Mouse (Mus musculus): Measurements from ENCODE around the gene Arid4b. TPM values are rescaled to one million over a fixed set of nuclear protein-coding genes. Genes with fewer than 3 reads are reported as not detected.
A peak's percentile ranks its signal among the peaks of the same experiment; 100 is the strongest.

The Arid4b gene
- total RNA-seq, 2 experiments from 2014 or later: 44.8 to 51.3 TPM

DNA sequence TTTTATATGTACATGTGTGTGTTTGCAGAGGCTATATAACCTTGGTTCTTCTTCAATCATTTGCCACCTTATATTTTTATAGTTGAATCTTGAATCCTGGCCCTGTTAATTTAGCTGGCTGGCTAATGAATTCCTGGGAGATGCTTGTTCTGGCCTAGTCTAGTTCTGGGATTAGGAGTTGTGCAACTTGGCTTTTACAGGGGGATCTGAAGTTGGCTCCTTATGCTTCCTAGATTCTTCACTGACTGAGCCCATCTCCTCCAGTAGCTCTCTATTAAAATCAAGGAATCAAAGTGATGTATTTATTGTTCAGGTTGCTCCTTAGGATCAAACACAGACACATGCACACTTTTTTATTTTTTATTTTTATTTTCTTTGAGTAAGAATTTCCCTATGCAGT, 3.5 kb upstream of the Arid4b start:
- DNase-seq (ENCODE audit: low spot score in 2 of 2): no peak

DNA sequence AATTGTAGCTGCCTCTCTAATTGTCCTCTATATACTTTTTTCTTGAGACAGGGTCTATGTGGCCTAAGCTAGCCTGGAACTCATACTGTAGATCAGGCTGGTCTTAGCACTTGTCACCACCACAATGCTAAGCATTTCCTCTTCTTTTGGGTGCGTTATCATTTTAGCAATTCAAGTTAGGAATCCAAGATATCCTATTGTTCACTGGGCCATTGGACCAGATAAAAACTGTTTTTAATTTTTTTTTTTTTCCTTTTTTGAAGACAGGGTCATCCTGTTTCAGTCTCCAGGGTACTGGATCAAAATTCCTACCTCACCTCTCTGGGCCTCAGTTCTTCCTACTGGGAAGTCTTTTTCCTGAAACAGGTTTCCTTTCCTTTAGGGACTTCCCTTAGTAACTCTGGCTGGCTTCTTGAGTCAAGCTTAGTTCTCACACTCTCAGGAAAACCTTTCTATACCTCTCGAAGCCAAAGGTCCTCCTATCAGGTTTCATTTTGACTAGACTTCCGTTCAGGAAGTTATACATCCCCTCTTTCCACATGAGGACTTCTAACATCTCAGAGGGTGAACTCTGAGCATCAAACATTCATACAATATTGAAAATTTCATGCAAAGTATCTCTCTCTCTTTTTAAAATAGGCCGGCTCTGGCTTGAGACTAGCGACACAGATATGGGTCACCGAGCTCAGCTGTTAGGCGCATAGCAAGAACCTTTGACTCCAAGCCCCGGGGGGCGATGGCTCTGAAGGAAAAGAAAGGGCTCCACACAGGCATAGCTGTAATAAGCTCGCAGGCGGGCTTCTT, 621 bp upstream of the Arid4b start:
- no peak for DNase-seq (ENCODE audit: low spot score in 2 of 2)

DNA sequence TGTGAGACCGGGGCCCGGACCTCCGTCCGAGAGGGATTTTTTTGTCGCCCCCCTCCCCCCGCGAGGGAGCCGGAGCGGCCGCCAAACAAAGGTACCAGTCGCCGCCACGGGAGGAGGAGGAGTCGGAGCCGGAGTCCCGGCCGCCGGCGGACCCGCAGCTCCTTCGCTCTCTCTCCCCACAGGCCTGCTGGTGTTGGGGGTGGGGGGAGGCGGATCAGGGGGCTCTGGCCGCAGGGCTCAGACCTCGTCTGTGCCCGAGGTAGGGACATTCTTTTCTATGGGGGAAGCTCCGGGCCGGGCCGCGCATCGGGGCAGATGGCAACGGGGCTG, 875 bp downstream of the Arid4b start:
- DNase-seq (ENCODE audit: low spot score in 2 of 2): no peak

DNA sequence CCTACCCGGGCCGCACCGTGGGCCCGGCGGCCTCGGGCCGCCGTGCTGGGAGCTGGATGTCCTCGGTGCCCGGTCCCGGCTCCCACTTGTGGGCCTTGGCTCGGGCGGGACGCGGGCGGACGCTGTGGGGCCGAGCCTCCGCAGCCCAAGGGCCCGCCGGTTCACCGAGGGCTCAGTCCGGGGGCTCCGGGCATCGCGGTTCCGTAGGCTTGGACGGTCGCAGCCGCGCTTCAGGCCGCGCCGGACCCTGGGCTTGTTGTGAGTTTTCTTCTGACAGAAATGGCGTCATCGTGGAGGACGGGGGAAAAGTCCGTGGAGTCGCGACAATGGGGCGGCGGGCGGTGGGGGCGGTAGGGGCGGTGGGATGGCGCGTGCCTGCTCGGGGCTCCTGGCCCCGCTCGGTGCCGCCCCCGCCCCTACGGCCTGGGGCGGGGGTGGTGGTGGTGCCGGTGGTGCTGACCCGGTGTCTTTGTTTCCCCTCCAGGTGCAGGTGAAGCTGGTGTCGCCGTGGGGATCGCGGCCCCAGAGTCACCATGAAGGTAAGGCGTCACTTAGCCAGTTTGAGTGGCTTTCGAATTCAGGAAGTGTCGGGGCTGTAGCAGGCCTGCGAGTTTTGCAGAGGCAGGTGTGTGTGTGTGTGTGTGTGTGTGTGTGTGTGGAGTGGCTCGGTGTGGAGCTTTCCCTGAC, 1.5 kb downstream of the Arid4b start:
- peak; percentile 22 to 34 for DNase-seq (ENCODE audit: low spot score in 2 of 2)

DNA sequence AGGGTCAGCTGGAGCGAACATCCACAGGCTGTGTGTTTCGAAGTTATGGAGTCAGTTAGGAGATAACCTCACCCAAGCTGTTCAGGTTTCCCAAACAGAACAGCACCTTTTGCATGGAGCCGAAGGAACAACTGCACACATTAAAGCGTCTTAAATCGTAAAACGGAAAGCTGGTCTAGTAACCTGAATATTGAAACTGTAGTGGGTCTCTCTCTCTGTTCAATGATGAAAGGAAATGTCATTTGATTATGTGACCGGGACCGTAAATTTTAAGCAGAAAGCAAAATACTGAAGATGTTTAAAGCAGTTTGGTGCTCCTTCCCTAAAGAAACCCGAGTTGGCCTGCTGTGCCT, 2.0 kb downstream of the Arid4b start:
- no peak for DNase-seq (ENCODE audit: low spot score in 2 of 2)

DNA sequence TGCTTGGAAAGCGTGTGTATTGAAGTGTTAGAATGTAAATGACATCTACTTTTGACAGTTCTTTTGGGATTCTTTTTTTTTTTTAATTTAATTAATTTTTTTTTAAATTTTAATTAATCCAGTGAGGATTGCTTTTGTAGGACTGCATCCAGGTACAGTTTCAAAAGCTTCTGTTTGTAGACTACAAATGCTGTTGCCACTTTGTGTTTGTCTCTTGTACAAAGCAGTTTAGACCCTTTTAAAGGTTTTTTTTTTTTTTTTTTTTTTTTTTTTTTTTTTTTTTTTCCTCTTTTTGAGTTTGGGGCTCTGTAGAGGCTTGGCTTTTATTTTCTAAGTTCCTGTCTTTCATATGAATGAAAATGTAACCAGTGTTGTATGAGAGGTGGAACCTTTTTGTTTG, 2.7 kb downstream of the Arid4b start:
- DNase-seq (ENCODE audit: low spot score in 2 of 2): no peak

DNA sequence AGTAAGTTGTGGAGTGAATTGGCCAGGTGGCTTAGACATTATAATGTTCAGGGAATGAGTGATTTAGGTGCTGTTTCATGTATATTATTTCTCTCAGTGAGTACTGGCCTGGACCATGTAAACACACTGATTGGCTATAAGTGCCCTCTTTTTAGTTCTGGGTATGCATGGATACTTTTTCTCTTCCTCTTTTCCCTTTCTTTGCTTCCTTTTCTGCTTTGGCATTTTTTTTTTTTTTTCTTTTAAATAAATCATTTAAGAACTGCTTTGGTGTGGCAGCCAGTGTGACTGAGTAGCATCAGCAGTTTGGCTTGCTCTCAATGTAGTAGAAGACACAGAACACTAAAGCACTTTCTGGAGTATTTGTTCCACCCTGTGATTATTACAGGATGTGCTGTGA, 5.0 kb downstream of the Arid4b start:
- DNase-seq (ENCODE audit: low spot score in 2 of 2): no peak

DNA sequence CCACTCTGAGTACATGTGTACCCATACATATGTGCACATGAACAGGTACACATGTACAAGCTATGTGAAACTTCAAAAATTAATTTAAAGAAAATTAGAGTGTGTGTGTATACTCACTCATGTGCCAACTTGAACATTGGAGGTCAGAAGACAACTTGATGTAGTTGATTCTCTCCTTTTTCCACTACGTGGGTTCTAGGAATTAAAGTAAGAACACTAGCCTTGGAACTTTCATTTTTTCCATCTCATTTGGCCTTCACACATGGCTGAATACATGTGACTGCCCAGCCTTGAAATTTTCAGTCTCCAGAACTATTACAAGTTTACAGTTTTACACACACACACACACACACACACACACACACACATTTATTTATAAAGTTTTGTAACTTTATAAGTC, 6.3 kb downstream of the Arid4b start:
- no peak for DNase-seq (ENCODE audit: low spot score in 2 of 2)

DNA sequence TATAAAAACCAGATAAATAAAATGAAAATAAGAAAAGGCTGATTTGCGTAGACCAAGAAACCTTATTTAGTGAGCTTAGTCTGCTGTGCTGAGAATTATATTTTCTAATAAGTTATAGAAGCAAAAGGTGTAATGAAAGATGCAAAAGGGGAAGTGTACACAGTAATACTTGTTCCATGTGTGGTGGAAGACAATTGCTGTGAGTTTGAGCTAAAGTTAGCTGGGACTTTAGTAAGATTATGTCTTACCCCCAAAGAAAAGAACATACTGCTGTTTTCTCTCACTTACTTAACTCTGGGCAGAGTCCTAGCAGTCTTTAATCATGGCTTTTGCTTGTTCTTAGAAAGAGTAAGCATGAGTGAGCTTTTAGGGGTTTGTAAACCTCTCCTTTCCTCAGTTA, 11.3 kb downstream of the Arid4b start:
- DNase-seq (ENCODE audit: low spot score in 2 of 2): no peak

DNA sequence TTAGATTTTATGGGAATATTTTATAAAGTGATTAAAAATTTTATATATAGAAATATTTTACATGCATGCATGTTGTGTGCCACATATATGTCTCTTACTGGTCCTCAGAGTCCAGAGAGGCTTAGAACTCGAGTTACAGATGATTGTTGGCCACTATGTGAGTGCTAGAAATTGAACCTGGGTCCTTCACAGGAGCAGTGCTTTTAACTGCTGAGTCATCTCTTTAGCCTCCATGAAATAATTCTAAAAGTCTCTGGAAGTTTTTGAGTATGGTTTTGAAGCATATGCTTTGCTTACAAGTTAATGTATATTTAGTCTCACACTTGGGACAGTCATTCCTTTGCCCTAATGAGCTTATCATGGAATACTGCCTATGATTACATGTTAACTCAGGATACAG, 12.3 kb downstream of the Arid4b start:
- no peak for DNase-seq (ENCODE audit: low spot score in 2 of 2)

DNA sequence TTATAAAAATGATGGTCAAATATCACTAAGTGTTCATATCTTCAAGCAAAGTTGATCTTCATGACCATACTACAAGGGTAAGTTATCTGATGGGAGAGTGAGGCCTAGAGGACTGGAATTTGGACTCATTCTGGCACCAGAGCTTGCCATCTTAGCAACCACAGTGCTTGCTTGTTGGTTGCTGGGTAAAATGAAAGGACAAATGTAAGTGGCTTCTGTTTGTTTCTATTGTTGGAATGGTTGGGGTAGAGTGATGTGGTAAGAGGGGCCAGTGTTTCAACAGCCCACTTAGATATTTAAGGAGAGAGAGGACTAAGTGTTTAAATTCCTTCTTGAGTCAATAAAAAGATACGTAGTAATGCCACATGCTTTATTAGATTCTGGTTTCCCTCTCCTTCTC, 25.6 kb downstream of the Arid4b start:
- no peak for DNase-seq (ENCODE audit: low spot score in 2 of 2)

DNA sequence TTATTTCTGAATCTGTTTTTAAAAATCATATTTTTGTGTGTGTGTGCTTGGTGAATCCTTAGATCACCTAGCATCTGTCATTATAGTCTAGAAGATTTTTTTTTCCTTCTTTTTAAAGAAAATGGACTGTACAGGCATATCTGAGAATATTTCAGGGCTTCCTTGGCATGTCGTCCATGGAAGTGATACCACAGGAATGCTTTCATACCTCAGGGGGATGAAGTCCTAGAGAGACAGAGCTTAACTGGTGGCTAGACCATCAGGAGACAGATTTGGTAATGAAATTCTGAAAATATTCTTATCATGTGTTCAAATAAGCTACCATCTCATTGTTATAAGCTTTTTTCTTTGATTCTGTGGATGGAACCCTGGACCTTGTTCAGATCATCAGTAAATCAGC, 40.0 kb downstream of the Arid4b start:
- DNase-seq (ENCODE audit: low spot score in 2 of 2): no peak

DNA sequence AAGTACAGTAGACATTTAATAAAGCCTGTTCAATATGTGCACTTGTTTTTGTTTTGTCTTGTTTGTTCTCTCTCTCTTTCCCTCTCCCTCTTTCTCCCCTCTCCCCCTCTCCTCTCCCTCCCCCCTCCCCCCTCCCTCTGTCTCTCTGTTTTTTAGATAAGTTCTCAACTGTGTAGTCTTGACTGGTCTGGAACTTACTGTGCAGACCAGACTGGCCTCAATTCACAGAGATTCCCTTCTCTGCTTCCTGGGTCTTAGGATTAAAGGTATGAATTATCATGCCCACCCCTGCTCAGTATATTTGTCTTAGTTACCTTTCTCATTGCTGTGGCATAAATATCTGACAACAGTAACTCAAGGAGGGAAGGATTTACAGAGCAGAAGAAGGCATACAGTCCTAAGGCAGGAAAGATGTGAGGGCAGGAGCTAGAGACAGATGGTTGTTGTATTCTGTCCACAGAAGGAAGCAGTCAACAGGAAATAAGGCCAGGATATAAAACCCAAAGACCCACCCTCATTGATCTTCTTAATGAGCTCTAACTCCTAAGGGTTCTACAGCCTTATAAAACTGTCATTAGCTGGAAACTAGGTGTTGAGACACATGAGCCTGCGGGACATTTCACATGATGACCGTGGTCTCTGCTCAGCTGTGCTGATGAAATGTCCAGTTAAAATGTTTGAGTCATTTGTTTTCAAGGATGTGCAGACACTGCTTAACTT, 47.3 kb downstream of the Arid4b start:
- DNase-seq (ENCODE audit: low spot score in 2 of 2): no peak

DNA sequence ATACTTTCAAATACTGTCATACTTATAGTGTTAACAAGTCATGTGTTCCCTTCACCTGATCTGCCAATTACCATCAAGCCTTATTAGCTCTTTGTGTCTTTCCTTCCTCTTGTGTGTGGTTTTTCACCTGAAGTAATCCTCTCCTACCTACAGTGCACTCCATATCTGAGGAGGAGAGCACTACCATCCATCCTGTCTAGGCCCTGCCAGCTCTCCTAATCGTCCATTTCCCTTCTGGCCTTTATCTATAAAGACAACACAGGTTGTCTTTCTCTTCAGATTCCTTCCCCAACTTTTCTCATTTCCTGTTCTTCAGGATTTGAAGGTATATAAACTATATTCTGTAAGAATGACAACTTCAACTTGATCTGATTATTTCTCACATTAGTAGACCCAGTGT, 48.1 kb downstream of the Arid4b start:
- DNase-seq (ENCODE audit: low spot score in 2 of 2): no peak

DNA sequence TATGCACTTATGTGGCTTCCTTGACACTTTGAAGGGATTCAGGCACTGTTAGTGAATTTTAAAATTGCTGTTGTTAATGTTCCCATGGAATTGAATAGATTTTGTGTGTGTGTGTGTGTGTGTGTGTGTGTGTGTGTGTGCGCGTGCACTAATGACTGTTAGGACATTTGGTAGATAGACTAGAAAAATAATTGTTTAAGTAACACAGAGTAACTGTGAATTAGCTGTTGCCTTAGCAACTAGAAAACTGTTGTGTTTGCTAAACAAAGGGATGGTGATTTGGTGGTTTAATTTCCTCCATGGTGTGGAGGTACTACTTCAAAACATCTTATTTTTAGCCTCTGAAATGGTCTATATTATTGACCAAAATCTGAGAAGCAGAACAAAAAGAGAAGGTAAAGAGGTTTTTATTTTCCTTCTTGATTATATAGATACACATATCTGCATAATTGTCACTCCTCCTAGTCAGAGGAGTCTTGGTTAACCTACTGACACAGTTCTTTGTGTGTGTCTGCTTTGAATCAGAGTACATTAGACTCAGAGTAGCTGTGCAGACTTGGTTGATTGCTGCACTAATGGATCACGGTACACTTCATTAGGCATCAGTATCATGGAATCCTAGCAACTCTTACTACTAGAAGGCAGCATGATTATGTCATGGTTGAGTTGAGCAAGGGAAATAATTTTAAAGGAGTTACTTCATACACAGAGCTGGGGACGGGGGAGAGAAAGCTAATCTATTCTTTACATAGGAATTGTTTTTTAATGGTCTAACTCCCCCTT, 50.9 kb downstream of the Arid4b start:
- no peak for DNase-seq (ENCODE audit: low spot score in 2 of 2)

DNA sequence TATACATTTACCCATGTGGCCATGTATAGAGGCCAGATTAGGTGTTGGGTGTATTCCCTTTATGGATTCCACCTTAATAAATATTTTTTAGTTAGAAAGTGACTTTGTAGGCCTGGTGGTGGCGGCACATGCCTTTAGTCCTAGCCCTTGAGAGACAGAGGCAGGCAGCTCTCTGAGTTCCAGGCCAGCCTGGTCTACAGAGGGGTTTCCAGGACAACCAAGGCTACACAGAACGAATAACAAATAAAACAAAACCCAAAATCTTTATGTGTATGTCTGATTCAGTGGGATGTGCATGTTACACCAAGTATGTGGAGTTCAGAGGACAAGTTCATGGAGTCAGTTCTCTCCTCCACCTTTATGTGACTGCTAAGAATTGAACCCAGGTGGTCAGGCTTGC, 52.8 kb downstream of the Arid4b start:
- no peak for DNase-seq (ENCODE audit: low spot score in 2 of 2)

DNA sequence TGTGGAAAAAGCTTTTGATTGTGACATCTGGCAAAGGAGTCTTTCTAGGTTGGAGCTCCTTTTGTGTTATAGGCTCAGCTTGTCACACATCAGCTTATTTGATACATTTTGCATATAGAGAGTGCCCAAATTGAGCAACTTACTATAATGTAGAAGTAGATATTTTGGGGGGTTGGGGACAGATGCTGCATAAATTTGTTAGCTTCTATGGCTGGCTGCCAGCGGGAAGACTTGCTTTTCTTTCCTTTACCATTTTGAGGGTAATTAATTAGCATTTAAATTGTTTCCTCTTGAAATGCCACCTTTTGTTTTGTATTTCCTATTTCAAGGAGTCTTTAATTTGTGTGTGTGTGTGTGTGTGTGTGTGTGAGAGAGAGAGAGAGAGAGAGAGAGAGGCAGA, 68.6 kb downstream of the Arid4b start:
- no peak for DNase-seq (ENCODE audit: low spot score in 2 of 2)

DNA sequence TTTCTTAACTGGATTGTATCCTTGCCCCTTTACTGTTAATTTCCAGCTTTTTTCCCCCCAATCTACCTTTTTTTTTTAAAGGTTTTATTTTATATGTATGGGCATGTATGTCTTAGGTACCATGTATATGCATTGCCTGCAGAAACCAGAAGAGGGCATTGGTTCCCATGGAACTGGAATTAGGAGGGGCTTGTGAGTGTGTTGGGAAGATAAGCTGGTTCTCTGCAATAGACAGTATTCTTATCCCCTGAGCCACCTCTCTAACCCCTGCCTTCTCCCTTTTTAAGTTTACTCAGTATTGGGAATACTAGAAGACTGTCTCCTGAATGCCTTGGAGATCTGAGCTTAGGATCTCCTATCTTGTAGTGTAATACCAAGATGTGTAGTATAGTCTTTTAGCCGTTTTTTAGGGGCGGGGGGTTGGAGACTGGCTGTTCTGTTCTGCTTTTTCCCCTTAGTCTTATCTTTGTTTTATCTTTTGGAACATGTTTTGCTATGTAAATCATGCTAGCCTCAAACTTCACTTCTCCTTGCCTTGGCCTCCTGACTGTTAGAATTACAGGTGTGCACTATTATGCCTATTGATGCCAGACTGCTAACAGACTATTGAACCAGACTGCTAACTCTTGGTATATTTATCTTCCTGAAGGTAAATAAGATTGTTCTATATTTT, 79.4 kb downstream of the Arid4b start:
- DNase-seq (ENCODE audit: low spot score in 2 of 2): no peak

DNA sequence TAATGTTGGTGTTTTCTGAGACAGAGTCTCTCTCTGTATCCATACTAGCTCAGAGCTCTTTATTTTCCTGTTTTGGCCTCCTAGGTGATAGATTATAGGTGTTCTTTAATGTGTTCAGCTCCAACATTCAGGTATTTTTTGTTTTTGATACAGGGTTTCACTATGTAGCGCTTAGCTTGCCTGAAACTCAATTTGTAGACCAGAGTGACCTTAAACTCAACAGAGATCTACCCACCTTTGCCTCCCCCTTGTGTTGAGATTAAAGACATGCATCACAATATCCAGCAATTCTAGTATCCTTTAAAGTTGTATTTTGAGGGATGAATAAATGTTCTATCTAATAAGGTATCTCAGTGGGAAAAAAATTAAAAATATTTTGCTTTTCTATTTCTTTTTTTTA, 115.0 kb downstream of the Arid4b start:
- DNase-seq (ENCODE audit: low spot score in 2 of 2): no peak

DNA sequence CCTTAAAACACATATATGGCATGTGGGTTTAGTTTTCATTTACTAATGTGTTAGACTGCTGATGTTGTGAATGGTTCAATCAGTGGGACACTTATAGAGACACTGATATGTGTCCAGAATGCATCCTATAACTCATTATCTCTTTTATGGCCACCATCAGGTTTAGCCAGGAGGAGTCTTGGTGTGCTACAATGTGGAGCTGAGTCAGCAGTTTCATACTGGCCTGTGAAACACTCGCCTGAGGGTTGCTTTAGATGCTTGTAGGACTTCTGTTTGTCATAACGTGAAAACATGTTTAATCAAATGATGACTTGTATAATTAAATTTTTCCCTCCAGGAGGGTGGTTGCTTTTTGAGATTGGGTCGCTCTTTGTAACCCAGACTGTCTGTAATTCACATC, 116.6 kb downstream of the Arid4b start:
- no peak for DNase-seq (ENCODE audit: low spot score in 2 of 2)

DNA sequence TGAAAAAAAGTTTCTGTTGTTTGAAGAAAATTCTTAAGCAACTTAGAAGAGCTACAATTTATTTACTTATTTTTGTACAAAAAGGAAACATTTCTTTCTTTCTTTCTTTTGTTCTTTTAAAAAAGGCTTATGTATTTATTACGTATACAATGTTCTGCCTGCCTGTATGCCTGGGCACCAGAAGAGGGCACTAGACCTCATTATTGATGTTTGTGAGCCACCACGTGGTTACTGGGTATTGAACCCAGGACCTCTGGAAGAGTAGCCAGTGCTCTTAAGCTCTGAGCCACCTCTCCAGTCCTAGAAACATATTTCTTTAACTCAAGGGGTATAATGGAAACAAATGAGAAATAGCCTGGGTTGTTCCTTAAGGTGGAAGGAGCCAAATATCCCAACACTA, 182.9 kb downstream of the Arid4b start:
- no peak for DNase-seq (ENCODE audit: low spot score in 2 of 2)
